Mouse (Mus musculus) CD4-positive helper T cell, adult 2 months (primary cell): Measurements from ENCODE around the gene Hist2h3b.

ENCODE experiments used
- DNase-seq: peaks from one replicate; pipeline ENCODE4 v3.0.0-alpha.2; 2012; ENCODE audit warnings: low read depth, missing footprints, low spot score

Hist2h3b gene

DNA sequence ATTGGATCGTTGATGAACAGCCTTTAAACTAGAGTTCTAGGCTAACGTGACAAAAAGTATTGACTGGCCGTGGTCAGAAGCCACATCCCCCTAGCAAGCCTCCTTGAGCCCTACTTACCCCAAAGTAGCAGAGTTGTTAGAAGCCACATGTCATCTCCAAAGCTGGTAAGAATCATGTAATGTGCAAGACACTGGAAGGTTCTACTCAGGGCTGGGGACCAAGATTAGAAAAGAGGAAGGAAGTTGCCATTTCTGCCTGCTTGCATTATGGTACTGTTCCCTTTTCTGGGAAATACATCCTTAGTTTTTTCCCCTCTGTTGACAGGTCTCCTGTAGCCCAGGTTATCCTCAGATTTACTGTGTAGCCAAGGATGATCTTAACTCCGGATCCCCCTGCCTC, 25.3 kb downstream of the Hist2h3b start, which contains the start of gene Fcgr1:
Gene Fcgr1, minus strand, starts transcription at position 183 of the 400 bp plus-strand sequence.
- no peak for DNase-seq

DNA sequence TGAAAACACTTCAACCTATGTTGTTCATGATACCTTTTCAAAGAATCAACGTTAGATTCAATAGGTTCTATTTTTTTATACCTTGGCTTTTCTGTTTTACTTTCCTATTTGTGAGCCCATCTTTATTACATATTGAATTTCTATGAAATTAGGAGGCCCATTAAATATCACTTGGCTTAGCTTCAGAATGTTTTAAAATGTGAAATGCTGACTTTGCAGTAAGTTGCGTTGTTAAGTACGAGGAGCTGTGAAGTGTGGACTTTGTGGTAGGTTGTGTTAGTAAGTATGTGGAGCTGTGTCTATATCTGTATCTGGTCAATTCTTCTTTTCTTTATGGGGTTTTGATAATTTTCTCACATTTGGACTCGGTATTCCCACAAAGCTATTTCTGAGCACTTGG, 29.9 kb downstream of the Hist2h3b start:
- no peak for DNase-seq

DNA sequence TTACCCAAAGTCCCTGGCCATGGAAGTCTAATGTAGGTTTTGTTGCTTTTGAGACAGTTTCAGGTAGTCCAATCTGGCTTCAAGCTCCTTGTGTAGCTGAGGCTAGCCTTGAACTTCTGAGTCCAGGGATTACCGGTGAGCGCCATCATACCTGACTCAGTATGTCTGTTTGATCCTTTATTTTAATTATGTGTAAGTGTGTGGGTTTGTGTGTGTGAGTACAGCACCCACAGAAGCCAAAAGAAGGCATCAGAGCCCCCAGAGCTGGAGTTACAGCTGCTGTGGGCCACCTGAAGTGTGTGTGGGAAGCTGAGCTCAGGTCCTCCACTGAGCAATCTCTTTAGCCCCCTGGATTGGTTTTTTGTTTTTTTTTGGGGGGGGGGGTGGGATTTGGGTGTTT, 31.1 kb downstream of the Hist2h3b start:
- no peak for DNase-seq

- DNase-seq, result no peak
These were observed 32.5 kb downstream of the Hist2h3b start for GRCm38 (mm10) chr3:96300706-96301529.

DNA sequence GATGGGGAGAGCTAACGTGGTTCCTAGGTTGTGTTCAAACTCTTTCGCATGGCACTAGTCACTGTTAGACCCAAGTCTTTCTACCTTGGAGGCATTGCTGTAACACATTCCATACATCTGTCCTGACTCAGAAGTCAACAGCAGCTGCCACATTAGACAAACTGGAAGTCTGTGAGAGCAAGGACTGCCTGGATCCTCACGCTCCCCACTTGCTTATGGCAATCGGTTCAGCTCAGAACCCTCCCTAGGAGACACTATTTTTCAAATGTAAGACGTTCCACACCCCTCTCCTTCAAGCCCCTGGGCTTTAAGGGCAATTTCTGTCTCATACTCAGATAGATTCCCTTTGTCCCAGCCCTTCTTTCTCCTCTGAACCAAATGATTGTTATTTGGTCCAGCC, 33.6 kb downstream of the Hist2h3b start:
- DNase-seq, result no peak

DNA sequence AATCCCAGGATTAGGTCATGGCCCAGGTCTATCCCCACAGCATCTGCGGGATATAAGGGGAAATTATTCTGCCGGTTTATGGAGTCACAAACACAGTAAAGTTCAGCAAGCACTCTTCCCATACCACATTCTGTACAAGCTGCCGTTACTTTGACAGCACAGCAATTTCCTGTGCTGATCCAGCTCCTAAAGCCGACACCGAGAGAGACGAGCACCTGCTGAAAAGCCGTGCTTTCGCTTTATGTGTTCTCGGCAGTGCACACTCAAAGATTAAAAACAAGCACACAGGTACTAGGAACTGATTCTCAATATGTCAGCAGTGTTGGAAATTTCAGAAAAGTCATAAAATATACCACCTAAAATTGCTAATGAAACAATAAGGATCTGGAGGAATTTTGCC, 38.1 kb downstream of the Hist2h3b start:
- peak; percentile 37 for DNase-seq

DNA sequence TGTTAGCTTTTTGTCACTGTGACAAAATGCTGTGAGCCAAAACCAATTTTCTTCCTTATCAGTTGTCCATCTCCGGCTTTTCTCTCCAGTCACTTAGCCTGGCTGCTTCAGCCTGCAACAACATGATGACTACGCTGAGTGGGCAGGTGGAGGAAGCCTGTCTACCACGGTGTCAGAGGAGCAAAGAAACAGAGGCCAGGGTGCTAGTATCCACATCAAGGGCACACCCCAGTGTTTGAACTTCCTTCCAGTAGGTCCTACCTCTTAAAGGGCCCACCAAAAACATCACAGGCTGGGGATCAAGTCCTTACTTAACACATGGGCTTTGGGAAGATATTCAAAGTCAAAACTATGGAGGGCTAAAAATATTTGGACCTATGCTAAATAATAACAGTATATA, 41.0 kb downstream of the Hist2h3b start:
- no peak for DNase-seq

DNA sequence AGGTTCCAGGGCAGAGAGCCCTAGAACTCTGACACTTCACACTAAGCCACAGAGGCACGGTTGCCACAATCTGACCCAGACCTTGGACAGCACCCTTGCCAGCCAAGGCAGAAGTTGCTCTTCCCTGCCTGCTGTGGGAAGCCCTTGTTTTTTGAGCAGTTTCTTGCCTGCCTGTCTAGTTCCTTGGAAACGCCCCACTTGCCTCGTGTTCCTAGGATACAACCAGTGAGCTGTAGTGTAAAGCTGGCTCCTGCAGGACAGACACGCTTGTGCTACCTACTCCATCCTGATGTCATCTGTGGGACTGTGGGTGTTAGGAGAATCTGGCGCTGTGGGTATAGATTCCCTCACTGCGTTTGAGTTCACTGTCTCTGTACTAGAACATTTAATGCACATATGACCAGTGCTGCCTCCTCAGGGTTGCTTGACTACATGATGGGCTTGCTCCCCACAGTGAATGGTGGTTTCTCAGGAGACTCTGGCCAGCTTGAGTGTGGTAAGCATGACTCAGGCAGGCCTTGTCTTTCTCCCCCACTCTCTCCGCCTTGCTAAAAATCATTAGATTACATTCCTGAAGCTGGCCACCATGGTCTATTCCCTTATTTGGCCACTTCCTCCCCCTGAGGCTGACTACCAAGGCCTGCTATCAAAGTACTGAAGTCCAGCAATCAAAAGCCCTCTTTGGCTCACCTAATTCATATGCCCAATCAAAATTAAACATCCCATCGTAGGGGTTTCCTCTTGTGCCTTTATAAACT, 44.1 kb downstream of the Hist2h3b start:
- DNase-seq, result no peak
